Mouse (Mus musculus) stomach, postnatal 0 days (tissue): ENCODE measurements around the gene Gm5798. TPM values are rescaled to one million over a fixed set of nuclear protein-coding genes. Genes with fewer than 3 reads are reported as not detected.
"Not testable (repeated sequence)": the region's sequence is repeated elsewhere in the genome, so short reads cannot be mapped to it uniquely, and the experiment has no call there.

Source experiments
- ATAC-seq: fragments of 200-750 bp; cut with Nextera tagmentation; 2 replicates; pipeline ENCODE4 v1.8.0; 2017; ENCODE audit not compliant: low FRiP score, low TSS enrichment
- DNase-seq: peaks from one replicate; pipeline ENCODE4 v3.0.0-alpha.2; 2016; ENCODE audit warnings: low spot score
- H3K27ac ChIP-seq: fragments of 300-500 bp; sonication (generic); replicated peaks from 2 replicates; pipeline ENCODE4 v1.5.1; 2014; ENCODE audit warnings: mild to moderate bottlenecking, control low read depth
- H3K27me3 ChIP-seq: fragments of 300-500 bp; sonication (generic); 2 replicates; pipeline ENCODE4 v1.6.1; 2014; ENCODE audit warnings: low read length; ENCODE audit not compliant: control insufficient read depth, insufficient read depth
- H3K36me3 ChIP-seq: fragments of 300-500 bp; sonication (generic); 2 replicates; pipeline ENCODE4 v1.6.1; 2014; ENCODE audit warnings: low read length, mixed read lengths; ENCODE audit not compliant: control insufficient read depth, insufficient read depth
- H3K4me1 ChIP-seq: fragments of 300-500 bp; sonication (generic); replicated peaks from 2 replicates; pipeline ENCODE4 v1.6.1; 2014; ENCODE audit warnings: antibody characterized with exemption; ENCODE audit not compliant: control insufficient read depth, insufficient read depth
- H3K4me2 ChIP-seq: fragments of 300-500 bp; sonication (generic); replicated peaks from 2 replicates; pipeline ENCODE4 v1.6.1; 2014; ENCODE audit warnings: low read depth, mild to moderate bottlenecking, control low read depth, moderate library complexity
- H3K4me3 ChIP-seq: fragments of 300-500 bp; sonication (generic); 2 replicates; pipeline ENCODE4 v1.5.1; 2014; ENCODE audit warnings: low read depth, low read length, control low read depth
- H3K9ac ChIP-seq: fragments of 300-500 bp; sonication (generic); 2 replicates; pipeline ENCODE4 v1.6.1; 2014; ENCODE audit warnings: mild to moderate bottlenecking, low read length, control low read depth, mixed read lengths
- H3K9me3 ChIP-seq: fragments of 300-500 bp; sonication (generic); 2 replicates; pipeline ENCODE4 v1.6.1; 2016; ENCODE audit warnings: low read length; ENCODE audit not compliant: control insufficient read depth
- WGBS: fragments of 180-500 bp; shearing (Covaris S2); extraction: QIAGEN DNeasy Blood & Tissue Kit; methylation state at CpG from one replicate; pipeline ENCODE4 v1.1.7; 2014; 5-methylcytosine and 5-hydroxymethylcytosine counted together
- polyA plus RNA-seq: library from polyadenylated mRNA; unstranded; fragments of >200 nt; fragmentation: Nextera tagmentation; extraction: Ambion mirVana; gene quantifications from 2 replicates; pipeline ENCODE4 v1.2.1, GENCODE M21; 2015

Gm5798 gene
- polyA plus RNA-seq, result not detected in 2 replicates

DNA sequence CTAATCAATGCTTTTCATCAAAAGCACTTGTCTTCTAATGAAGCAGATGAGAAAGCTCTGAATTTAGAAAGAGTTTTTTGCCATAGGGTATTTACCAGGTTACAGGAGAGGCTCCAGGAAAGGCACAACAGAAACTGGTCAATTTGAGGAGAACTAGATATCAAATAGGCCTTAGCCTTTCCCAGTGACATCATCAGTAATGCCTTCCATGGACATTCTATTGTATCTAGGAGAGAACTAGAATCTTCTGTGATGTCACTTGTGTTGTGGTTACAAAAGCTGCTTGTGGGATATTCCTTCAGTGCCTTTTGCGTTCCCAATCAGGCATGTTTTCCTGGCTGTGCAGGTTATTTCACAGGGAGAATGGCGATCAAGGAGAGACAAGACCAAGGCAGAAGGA is at the start of gene Gm5798:
TSS of gene Gm5798 (plus strand) at position 301 of the 400 bp plus-strand sequence.
- H3K4me2 ChIP-seq, DNase-seq, ATAC-seq, H3K27me3 ChIP-seq, H3K4me3 ChIP-seq, H3K9ac ChIP-seq, H3K4me1 ChIP-seq, H3K27ac ChIP-seq, H3K9me3 ChIP-seq, H3K36me3 ChIP-seq: not testable (repeated sequence)
- WGBS, result 56% methylated on average over 2 of the region's 2 CpGs

DNA sequence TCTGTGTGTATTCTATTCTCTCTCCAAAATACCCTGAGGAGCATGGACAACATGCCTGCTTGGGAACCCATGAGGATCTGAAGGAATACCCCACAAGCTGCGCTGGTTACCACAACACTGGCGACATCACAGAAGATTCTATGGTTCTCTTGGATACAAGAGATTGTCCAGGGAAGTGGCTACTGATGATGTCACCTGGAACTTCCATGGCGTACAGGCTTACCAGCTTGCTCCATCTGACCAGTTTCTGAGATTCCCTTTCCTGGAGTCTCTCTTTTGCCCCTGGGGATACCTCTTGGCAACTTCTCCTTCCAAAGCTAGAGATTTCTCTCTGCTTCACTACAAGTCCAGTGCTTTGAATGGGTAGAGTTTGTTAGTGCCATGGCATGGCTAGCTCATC is 37.9 kb downstream of the Gm5798 start, which contains the start of gene Gm7945:
TSS of gene Gm7945 (minus strand) at position 101 of the 400 bp plus-strand sequence.
- not testable (repeated sequence) for H3K36me3 ChIP-seq, H3K4me3 ChIP-seq, H3K4me1 ChIP-seq, ATAC-seq, H3K27me3 ChIP-seq, H3K9ac ChIP-seq, H3K9me3 ChIP-seq, DNase-seq, H3K4me2 ChIP-seq, H3K27ac ChIP-seq
- WGBS, result no CpG with 5 or more reads among the region's 3 CpGs

Other genes starting within 250 kb of the Gm5798 start
- 0.75 and 2.0 TPM in 2 replicates for gene Mat1a, start 243.6 kb upstream of the Gm5798 start, polyA plus RNA-seq
- gene Sftpa1, start 216.8 kb upstream of the Gm5798 start, polyA plus RNA-seq, result 0.06 TPM in 1 of 2 replicates, not detected in the other
- 0.29 TPM in 1 of 2 replicates, not detected in the other for gene Mbl1, start 197.2 kb upstream of the Gm5798 start, polyA plus RNA-seq
- gene Sftpd, start 163.5 kb upstream of the Gm5798 start, polyA plus RNA-seq, result 4.9 TPM in 2 replicates
- gene Gm2832, start 69.8 kb upstream of the Gm5798 start, polyA plus RNA-seq, result not detected in 2 replicates
- gene Gm7945, start 37.8 kb downstream of the Gm5798 start, polyA plus RNA-seq, result not detected in 2 replicates
- gene Gm6482, start 59.7 kb downstream of the Gm5798 start, polyA plus RNA-seq, result not detected in 2 replicates
- gene Gm7954, start 104.9 kb downstream of the Gm5798 start, polyA plus RNA-seq, result not detected in 2 replicates
- gene Gm3486, start 140.9 kb downstream of the Gm5798 start, polyA plus RNA-seq, result not detected in 2 replicates
- gene Gm7970, start 207.0 kb downstream of the Gm5798 start, polyA plus RNA-seq, result not detected in 2 replicates
- gene 1700049E17Rik2, start 224.6 kb downstream of the Gm5798 start, polyA plus RNA-seq, result not detected in 2 replicates